Mouse (Mus musculus) bone marrow macrophage, adult 2 months (primary cell): ENCODE results near the gene Ahcyl2.

Source experiments
- CTCF ChIP-seq: IDR thresholded peaks from 2 replicates; pipeline ENCODE4 v1.5.1; 2012; ENCODE audit warnings: low read depth, mild to moderate bottlenecking, low read length, moderate library complexity
- POLR2A ChIP-seq: IDR thresholded peaks from 2 replicates; pipeline ENCODE4 v1.6.1; 2012; ENCODE audit warnings: mild to moderate bottlenecking, low read depth, low read length, borderline replicate concordance

DNA sequence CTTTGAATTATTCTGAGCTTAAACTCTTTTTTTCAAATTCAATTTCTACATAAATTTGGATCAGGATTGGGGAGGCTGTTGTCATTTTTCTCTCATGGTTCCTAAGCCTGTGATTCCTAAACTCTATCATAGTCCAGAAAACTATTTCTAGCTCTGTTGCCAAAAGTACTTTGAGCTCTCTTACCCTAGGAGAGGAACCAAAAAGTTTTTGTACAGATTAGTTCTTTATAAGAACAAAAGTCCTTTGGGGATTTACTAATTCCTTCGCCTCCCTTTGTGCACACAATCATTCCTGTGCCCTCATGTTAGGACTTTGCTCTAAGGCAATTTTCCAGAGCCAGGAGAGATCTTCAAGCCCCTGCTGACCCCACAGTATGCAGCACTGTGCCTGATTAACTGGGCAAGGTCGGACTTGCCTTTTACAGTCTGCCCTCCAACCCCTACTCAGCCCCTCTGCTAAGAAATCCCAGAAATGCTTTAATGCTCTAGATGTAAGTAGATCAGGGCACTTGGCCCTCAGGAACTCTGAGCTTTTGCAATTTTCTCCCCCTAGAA is 100.6 kb downstream of the Ahcyl2 start:
- TF ChIP-seq CTCF (no peak), POLR2A (no peak)
